Mouse (Mus musculus) 416B (cell line): ENCODE data around the gene Xpo6.

ENCODE experiments used
- DNase-seq: peaks from one replicate; pipeline ENCODE4 v3.0.0; 2011; ENCODE audit warnings: low read depth

The Xpo6 gene

DNA sequence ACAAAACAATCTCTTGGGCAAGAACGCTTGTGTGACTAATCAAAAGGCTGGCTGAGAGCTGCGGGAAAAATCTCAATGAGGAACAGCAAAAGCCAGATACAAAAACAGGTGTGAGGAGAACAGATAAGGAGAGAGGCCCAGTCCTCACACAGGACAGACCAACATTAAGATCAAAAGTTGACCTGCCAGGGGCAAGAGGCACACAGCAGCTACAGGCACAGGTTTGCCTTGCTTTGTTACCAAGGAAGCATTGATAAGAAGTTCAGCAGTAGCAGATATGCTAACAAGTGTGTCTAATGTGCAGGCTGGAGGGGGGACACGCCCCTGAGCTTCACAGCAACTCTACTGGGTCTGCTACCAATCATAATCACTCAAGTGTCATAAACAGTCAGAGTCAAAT lies 73.8 kb downstream of the Xpo6 start:
- peak; percentile 15 for DNase-seq

DNA sequence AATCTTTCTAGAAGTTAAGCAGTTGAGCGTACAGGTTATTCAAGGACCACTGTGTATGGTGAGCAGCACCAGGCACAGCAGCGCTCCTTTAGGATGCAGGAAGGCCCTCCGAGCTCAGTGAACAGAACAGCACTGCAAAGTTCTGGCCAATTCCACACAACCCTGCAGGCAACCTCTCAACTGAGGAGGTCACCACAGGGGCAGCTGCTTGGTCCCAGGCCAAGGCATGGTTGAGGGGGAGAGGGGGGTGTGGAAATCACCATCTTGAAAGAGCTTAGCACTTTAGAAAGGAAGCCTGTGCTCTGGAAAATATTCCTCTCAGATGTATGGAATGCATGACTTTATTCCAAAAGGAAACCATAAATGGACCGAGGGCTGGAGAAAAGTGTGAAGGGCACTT lies 78.8 kb downstream of the Xpo6 start:
- DNase-seq, result no peak

GRCm38 (mm10) chr7:126119819-126120218 lies 80.5 kb downstream of the Xpo6 start:
- no peak for DNase-seq

GRCm38 (mm10) chr7:126113263-126113662 lies 87.0 kb downstream of the Xpo6 start:
- no peak for DNase-seq

- DNase-seq, result no peak
Observed at GRCm38 (mm10) chr7:126111230-126111629, 89.1 kb downstream of the Xpo6 start.

GRCm38 (mm10) chr7:126109898-126110297 lies 90.4 kb downstream of the Xpo6 start:
- DNase-seq, result no peak

DNA sequence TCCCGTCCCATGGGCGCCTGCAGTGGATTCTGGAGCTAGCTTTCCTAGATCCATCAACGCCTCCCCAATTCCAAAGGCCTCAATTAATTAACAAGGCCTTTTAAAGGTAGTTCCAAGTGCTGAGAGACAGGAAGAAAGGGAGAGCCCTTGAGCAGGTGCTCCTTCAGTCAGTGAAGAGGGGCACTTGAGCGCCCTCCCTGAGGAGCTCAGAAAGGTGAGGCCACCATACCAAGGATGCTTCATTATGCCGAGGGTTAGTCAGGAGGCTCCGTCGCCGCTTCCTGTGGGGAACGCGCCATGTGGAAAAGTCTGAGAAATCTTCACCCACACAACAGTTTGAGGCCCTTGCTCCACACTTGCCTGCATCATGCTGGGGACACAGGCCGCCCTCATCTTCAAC lies 99.9 kb downstream of the Xpo6 start:
- DNase-seq, result no peak

DNA sequence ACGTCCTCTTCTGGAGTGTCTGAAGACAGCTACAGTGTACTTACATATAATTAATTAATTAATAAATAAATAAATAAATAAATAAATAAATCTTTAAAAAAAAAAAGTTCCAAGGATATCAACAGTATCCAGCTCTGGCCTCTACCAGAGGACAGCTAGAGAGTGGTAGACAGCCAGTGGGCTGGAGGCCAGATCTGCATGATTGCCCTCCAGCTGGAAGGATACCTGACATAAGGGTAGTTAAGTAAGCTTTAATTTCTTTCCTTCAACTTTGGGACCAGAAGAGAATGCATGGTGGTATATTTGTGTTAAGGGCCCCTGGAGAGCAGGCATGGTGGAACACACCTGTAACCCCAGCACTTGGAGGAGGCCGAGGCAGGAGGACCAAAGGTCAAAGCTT lies 100.5 kb downstream of the Xpo6 start:
- no peak for DNase-seq

- DNase-seq, result no peak
Observed at GRCm38 (mm10) chr7:126099163-126099775, 101.0 kb downstream of the Xpo6 start.

GRCm38 (mm10) chr7:126097219-126097915 lies 102.9 kb downstream of the Xpo6 start:
- DNase-seq, result peak; percentile 94

- DNase-seq, result peak; percentile 53
Observed at GRCm38 (mm10) chr7:126096596-126096995, 103.7 kb downstream of the Xpo6 start.

DNA sequence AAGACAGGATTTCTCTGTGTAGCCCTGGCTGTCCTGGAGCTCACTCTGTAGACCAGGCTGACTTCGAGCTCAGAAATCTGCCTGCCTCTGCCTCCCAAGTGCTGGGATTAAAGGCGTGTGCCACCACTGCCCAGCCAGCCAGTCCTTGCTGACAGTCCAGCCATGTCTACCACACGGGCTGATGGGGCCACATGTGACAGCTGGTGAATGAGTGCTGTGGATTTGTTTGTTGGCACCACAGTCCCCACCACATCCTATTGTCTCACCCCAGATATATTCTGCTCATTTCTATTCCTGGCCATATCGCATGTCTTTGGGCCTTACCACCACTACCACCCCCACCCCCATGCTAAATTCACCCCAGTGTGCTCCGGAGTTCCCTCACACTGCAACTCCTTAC lies 105.6 kb downstream of the Xpo6 start:
- peak; percentile 39 for DNase-seq

DNA sequence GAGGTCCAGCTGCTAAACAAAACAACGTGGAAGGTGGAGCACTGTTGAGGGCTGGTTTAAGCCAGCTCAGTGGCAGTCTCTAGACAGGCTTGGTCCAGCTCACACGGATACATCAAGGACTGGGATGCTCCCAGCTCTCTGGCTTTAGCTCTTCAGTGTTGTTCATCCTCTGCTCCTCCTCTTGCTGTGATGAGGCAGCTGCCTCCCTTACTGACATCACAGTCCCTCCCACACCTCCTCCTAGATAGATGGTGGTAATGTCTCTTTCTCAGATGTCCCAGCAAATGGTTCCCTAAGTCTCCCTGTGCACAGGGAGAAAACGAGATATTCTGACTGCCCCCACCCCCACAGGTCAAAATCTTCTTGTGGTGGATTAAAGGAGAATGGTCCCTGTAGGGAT lies 107.1 kb downstream of the Xpo6 start:
- DNase-seq, result no peak

DNA sequence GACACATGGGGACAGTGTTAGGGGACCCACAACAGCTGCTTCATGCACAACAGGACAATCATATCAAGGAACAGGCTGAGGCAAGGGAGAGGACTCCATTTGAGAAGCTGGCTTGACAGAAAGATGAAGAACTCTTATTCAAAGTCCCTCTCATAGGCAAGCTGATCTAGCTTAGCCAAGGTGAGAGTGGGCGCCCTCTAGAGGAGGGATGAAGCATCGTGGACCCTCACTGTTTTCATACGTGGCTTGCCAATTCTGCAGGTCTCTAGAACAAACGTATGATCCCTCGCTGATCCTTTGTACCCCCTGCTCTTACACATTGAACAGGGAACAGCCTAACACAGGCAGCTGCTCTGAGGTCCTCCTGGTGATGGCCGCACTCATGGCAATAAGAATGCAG lies 110.5 kb downstream of the Xpo6 start:
- DNase-seq, result peak; percentile 71

GRCm38 (mm10) chr7:126088155-126088554 lies 112.1 kb downstream of the Xpo6 start:
- no peak for DNase-seq

GRCm38 (mm10) chr7:126087602-126088001 lies 112.7 kb downstream of the Xpo6 start:
- no peak for DNase-seq

- DNase-seq, result no peak
Observed at GRCm38 (mm10) chr7:126086321-126086741, 114.0 kb downstream of the Xpo6 start.

DNA sequence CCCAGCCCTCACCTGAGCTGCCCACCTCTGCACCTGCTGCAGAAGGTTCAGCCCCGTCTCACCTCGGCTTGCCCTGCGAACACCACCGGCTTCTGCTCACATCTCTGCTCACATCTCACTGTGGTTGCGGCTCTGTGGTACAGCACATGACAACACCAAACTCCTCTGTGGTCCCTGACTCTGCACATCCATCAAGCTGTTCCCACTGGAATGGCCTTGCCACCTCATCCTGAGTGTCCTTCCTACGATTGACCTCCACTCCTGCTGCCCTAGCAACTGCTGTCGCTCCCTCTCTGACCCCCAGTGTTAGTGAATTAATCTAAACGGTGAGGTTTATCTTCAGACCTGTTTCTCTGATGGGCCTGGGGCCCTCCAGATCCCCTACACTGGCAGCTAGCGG lies 115.1 kb downstream of the Xpo6 start:
- no peak for DNase-seq

DNA sequence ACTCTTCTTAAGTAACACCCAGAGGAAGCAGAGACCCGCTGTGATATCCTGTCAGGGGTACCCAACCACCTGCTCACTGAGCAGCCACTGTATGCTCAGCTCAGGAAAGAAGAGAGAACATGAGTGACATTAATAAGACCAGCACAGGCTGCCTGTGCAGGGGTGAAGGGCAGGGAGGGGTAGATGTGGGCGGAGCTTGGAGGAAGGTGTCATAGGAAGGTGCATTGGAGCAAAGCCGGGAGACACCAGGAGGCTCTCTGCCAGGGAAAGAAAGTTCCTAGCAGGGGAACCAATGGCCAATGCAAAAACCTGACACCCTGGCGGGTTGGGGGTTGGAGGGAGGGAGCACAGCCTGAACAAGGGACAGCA lies 116.3 kb downstream of the Xpo6 start:
- no peak for DNase-seq

DNA sequence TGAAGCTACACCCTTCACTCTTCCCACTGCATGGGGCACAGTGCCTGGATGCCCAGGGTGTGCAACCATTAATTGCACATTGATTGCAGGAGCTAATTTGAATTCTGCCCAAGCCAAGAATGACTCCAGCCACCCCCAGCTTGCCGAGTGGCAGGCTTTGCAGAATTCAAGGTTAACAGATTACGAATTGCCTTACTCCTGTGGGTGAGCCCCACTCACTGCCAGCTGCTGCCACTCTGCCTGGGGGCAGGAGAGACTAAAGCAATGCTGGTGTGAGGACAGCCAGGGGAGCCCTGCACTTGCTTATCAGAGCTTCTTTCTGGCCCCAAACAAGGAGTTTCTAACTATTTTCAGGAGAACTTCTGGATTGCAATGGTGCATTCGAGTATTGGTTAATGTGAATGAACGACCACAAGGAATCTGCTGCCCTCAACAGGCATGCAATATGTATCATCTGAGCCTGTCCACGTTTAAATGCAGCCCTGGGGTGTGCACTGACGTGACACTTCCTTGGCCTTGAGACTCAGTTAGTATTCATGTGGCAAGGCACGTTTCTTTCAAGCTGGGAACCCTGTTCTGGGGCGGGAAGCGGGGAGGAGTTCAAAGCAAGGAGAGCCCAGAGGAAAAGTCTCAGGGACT lies 116.8 kb downstream of the Xpo6 start:
- DNase-seq, result peak; percentile 39

GRCm38 (mm10) chr7:126082286-126082741 lies 118.0 kb downstream of the Xpo6 start, which contains the start of gene Gsg1l:
Gene Gsg1l (minus strand): TSS chr7:126082411.
- no peak for DNase-seq

- no peak for DNase-seq
Observed at GRCm38 (mm10) chr7:126081727-126082285, 118.5 kb downstream of the Xpo6 start.
